Mouse (Mus musculus): ENCODE data around the gene Pate4. TPM values are rescaled to one million over a fixed set of nuclear protein-coding genes. Genes with fewer than 3 reads are reported as not detected.

Gene Pate4
- polyA plus RNA-seq, 1 experiment: not detected

DNA sequence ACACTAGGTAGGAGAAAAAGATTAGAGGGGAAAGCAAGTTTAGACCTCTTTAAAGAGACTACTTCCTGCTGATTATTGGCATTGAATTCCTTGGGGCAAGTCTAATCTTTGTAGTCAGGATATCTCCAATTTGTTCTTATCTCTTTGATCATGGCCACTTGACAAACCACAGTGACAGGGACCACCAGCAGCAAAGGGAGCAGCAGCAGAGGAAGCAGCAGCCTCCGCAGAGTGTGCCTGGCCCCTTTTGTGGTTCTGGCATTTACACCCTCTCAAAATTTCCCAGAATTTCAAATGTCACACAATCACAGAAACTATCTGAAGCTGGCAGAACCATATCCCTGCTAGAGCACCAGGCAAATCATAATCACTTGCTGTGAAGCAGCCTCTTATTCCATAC, 24.1 kb downstream of the Pate4 start:
- H3K4me1 ChIP-seq (ENCODE audit: control insufficient read depth, insufficient read depth, low read length): no peaks in the 10 kb centered on the region
- TF ChIP-seq CTCF (IDR thresholded peaks at IDR 0.05; ENCODE audit: control insufficient read depth, insufficient read depth, insufficient replicate concordance, low read depth, low read length): no peak
- TF ChIP-seq POLR2A (IDR thresholded peaks at IDR 0.05; ENCODE audit: control insufficient read depth, low read depth, low read length): no peak
- H3K4me3 ChIP-seq (ENCODE audit: control insufficient read depth, low read depth, low read length): no peak overlapping the region
- H3K36me3 ChIP-seq (ENCODE audit: control insufficient read depth, insufficient read depth, low read length): no peaks in the 10 kb centered on the region
- no peak overlapping the region for H3K27ac ChIP-seq (ENCODE audit: control insufficient read depth, insufficient read depth, low read depth, low read length)
- H3K27me3 ChIP-seq (ENCODE audit: control insufficient read depth, insufficient read depth, low read length): no peaks in the 10 kb centered on the region

DNA sequence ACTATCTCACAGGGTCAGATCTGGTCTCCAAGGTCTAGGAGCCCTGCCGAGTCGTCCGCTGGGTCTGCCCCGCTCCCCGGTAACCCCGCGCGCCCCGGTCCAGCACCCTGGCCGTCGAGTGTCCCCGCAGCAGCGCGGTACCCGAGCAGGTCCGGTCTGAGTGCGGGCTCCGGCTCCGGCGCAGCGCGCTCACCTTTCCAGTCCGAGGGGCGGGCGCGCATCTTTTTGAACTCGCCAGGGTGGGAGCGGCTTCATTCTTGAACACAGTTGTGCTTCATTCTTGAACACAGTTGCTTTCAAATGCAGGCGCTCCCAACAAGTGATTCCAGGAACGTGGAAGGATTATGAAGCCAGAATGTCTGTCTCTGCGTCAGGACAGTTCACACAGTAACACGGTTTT, 37.3 kb downstream of the Pate4 start:
- no peak overlapping the region for H3K27ac ChIP-seq (ENCODE audit: control insufficient read depth, insufficient read depth, low read depth, low read length)
- H3K4me1 ChIP-seq (ENCODE audit: control insufficient read depth, insufficient read depth, low read length): peaks cover 5% of the 10 kb centered on the region
- no peaks in the 10 kb centered on the region for H3K27me3 ChIP-seq (ENCODE audit: control insufficient read depth, insufficient read depth, low read length)
- H3K4me3 ChIP-seq (ENCODE audit: control insufficient read depth, low read depth, low read length): peak overlapping the region; percentile 73
- no peak for TF ChIP-seq CTCF (IDR thresholded peaks at IDR 0.05; ENCODE audit: control insufficient read depth, insufficient read depth, insufficient replicate concordance, low read depth, low read length)
- TF ChIP-seq POLR2A (IDR thresholded peaks at IDR 0.05; ENCODE audit: control insufficient read depth, low read depth, low read length): no peak
- H3K36me3 ChIP-seq (ENCODE audit: control insufficient read depth, insufficient read depth, low read length): no peaks in the 10 kb centered on the region

GRCm38 (mm10) chr9:35570663-35571062, 41.1 kb downstream of the Pate4 start:
- Histone ChIP-seq H3K4me1 (ENCODE audit: control insufficient read depth, insufficient read depth, low read length) (peaks cover 5% of the 10 kb centered on the region), H3K36me3 (ENCODE audit: control insufficient read depth, insufficient read depth, low read length) (no peaks in the 10 kb centered on the region; the same call in 1 of the 2 replicates), H3K27ac (ENCODE audit: control insufficient read depth, insufficient read depth, low read depth, low read length) (peak overlapping the region; percentile 99), H3K27me3 (ENCODE audit: control insufficient read depth, insufficient read depth, low read length) (no peaks in the 10 kb centered on the region), H3K4me3 (ENCODE audit: control insufficient read depth, low read depth, low read length) (peak overlapping the region; percentile 97; the same call in 1 of the 2 replicates)
- no peak for TF ChIP-seq POLR2A (IDR thresholded peaks at IDR 0.05; ENCODE audit: control insufficient read depth, low read depth, low read length)
- no peak for TF ChIP-seq CTCF (IDR thresholded peaks at IDR 0.05; ENCODE audit: control insufficient read depth, insufficient read depth, insufficient replicate concordance, low read depth, low read length)

DNA sequence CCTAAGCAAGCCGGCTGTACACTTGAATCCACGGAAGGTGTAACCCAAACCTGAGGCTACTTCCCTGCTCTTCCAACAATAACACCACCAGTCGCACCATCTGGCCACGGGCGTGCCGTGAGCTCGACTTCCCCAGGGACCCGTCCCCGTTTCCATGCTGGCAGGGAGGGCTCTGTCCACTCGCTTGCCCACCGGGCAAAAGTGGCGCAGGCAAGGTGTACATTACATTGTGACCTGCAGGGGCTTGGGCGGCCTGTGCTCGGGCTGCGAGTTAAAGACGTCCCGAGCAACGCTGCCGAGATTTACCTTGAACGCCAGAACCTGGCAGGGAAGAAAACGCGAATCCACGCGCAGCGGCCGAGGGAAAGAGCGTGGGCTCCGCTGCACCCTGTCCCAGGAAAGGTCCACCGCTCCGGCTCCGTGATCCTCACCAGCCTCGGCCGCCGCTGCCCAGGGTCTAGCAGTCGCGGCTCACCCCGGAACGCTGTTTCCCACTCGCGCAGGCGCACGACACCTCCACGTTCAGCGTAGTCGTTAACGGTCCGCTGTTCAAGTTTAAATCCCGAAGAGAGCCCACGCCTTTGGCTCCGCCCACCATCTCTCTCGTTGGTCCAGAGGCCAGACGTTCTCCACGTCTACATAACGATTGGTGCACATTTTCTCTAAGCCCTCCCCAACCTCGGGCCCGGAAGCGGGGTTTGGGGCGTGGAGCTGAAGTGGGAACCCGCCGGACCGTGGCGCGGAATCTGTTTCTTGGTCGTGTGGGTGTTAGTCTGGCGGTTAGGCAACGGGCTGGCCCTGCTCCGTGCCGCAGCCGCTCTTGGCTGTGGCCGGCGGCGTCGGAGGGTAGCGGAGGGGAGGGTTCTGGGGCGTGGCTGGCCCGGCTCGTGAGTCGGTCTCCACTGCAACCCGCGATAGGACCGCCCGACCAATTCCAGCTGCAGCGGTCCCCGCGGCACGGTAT, 41.9 kb downstream of the Pate4 start, which contains the start of the genes Pate2 and Hyls1:
TSS of gene Pate2 (plus strand) at position 714 of the 964 bp plus-strand sequence.
TSS of gene Hyls1 (minus strand) at position 828 of the 964 bp plus-strand sequence.
- Histone ChIP-seq H3K36me3 (ENCODE audit: control insufficient read depth, insufficient read depth, low read length) (no peaks in the 10 kb centered on the region; the same call in 1 of the 2 replicates), H3K27me3 (ENCODE audit: control insufficient read depth, insufficient read depth, low read length) (no peaks in the 10 kb centered on the region), H3K27ac (ENCODE audit: control insufficient read depth, insufficient read depth, low read depth, low read length) (peak within 1 kb of the TSS; percentile 99), H3K4me1 (ENCODE audit: control insufficient read depth, insufficient read depth, low read length) (peaks cover 5% of the 10 kb centered on the region), H3K4me3 (ENCODE audit: control insufficient read depth, low read depth, low read length) (peak within 1 kb of the TSS; percentile 97)
- TF ChIP-seq POLR2A (IDR thresholded peaks at IDR 0.05; ENCODE audit: control insufficient read depth, low read depth, low read length) (peak; percentile 94), CTCF (IDR thresholded peaks at IDR 0.05; ENCODE audit: control insufficient read depth, insufficient read depth, insufficient replicate concordance, low read depth, low read length) (no peak)

DNA sequence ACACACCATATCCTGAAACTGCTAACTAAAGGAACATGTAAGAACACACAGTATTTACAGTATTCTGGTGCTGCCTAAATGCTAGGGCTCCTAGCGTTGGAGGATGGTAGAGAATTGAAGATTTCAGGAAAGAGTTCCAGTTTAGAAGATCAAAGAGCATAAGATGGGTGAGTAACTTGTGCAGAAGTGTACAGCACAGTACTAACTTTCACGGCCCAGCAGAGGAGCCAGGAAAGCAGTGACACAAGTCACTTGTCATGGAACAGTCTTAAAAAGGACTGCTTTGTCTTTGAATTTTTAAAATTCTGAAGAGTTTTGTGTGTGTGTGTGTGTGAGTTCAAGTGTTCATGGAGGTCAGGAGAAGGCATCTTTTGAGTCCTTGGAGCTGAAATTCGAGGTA, 43.7 kb downstream of the Pate4 start:
- Histone ChIP-seq H3K27ac (ENCODE audit: control insufficient read depth, insufficient read depth, low read depth, low read length) (no peak overlapping the region), H3K4me3 (ENCODE audit: control insufficient read depth, low read depth, low read length) (peak overlapping the region; percentile 63), H3K4me1 (ENCODE audit: control insufficient read depth, insufficient read depth, low read length) (no peaks in the 10 kb centered on the region), H3K36me3 (ENCODE audit: control insufficient read depth, insufficient read depth, low read length) (no peaks in the 10 kb centered on the region; the same call in 1 of the 2 replicates), H3K27me3 (ENCODE audit: control insufficient read depth, insufficient read depth, low read length) (no peaks in the 10 kb centered on the region)
- TF ChIP-seq POLR2A (IDR thresholded peaks at IDR 0.05; ENCODE audit: control insufficient read depth, low read depth, low read length) (no peak), CTCF (IDR thresholded peaks at IDR 0.05; ENCODE audit: control insufficient read depth, insufficient read depth, insufficient replicate concordance, low read depth, low read length) (no peak)

DNA sequence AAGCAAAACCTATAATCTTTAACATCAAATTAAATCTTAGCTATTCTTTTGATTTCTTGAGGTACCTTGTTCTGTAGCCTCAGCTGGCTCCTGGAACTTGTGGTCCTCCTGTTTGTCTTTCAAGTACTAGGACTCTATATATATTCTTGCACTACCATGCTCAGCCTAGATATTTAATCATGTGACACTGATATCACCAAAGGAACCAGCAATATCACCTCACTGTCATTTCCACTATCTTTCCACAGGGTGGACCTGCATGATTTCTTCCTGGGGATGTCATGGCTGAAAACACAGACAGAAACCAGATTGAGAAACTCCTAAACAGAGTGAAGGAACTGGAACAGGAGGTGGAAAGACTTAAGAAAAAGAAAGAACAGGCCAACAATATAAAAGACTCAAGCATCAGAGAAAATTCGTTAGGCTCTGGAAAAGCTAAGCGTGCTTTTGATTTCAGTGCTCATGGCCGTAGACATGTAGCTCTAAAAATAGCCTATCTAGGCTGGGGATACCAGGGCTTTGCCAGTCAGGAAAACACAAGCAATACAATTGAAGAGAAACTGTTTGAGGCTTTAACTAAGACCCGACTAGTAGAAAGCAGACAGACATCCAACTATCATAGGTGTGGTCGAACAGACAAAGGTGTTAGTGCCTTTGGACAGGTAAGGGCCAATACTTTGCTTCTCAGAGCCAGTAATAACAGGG, 47.1 kb downstream of the Pate4 start:
- TF ChIP-seq POLR2A (IDR thresholded peaks at IDR 0.05; ENCODE audit: control insufficient read depth, low read depth, low read length): no peak
- no peak for TF ChIP-seq CTCF (IDR thresholded peaks at IDR 0.05; ENCODE audit: control insufficient read depth, insufficient read depth, insufficient replicate concordance, low read depth, low read length)
- H3K4me1 ChIP-seq (ENCODE audit: control insufficient read depth, insufficient read depth, low read length): peaks cover 3% of the 10 kb centered on the region; the same call in 1 of the 2 replicates
- H3K4me3 ChIP-seq (ENCODE audit: control insufficient read depth, low read depth, low read length): no peak overlapping the region
- H3K27ac ChIP-seq (ENCODE audit: control insufficient read depth, insufficient read depth, low read depth, low read length): no peak overlapping the region
- no peaks in the 10 kb centered on the region for H3K27me3 ChIP-seq (ENCODE audit: control insufficient read depth, insufficient read depth, low read length)
- peaks cover 2% of the 10 kb centered on the region for H3K36me3 ChIP-seq (ENCODE audit: control insufficient read depth, insufficient read depth, low read length)

GRCm38 (mm10) chr9:35561583-35561982, 50.2 kb downstream of the Pate4 start:
- Histone ChIP-seq H3K4me3 (ENCODE audit: control insufficient read depth, low read depth, low read length) (peak overlapping the region; percentile 24), H3K27me3 (ENCODE audit: control insufficient read depth, insufficient read depth, low read length) (no peaks in the 10 kb centered on the region), H3K27ac (ENCODE audit: control insufficient read depth, insufficient read depth, low read depth, low read length) (no peak overlapping the region), H3K36me3 (ENCODE audit: control insufficient read depth, insufficient read depth, low read length) (peaks cover 2% of the 10 kb centered on the region), H3K4me1 (ENCODE audit: control insufficient read depth, insufficient read depth, low read length) (peaks cover 3% of the 10 kb centered on the region)
- no peak for TF ChIP-seq CTCF (IDR thresholded peaks at IDR 0.05; ENCODE audit: control insufficient read depth, insufficient read depth, insufficient replicate concordance, low read depth, low read length)
- TF ChIP-seq POLR2A (IDR thresholded peaks at IDR 0.05; ENCODE audit: control insufficient read depth, low read depth, low read length): no peak
